Mouse (Mus musculus) liver, embryonic 12.5 days (tissue): ENCODE measurements around the gene Mrpl23. TPM values are rescaled to one million over a fixed set of nuclear protein-coding genes. Genes with fewer than 3 reads are reported as not detected.

Experiments used
- ATAC-seq: fragments of 200-750 bp; cut with Nextera tagmentation; 2 replicates; pipeline ENCODE4 v1.8.0; 2017; ENCODE audit warnings: moderate number of reproducible peaks, mild to moderate bottlenecking, moderate library complexity
- H3K27ac ChIP-seq: fragments of 300-500 bp; sonication (generic); 2 replicates; pipeline ENCODE4 v1.5.1; 2016; ENCODE audit warnings: mild to moderate bottlenecking
- H3K27me3 ChIP-seq: fragments of 300-500 bp; sonication (generic); replicated peaks from 2 replicates; pipeline ENCODE4 v1.6.1; 2016; ENCODE audit warnings: mild to moderate bottlenecking, moderate library complexity
- H3K36me3 ChIP-seq: fragments of 300-500 bp; sonication (generic); 2 replicates; pipeline ENCODE4 v1.6.1; 2016; ENCODE audit warnings: mild to moderate bottlenecking, moderate library complexity
- H3K4me1 ChIP-seq: fragments of 300-500 bp; sonication (generic); 2 replicates; pipeline ENCODE4 v1.6.1; 2016
- H3K4me2 ChIP-seq: fragments of 300-500 bp; sonication (generic); 2 replicates; pipeline ENCODE4 v1.6.1; 2016; ENCODE audit warnings: mild to moderate bottlenecking, moderate library complexity
- H3K4me3 ChIP-seq: fragments of 300-500 bp; sonication (generic); 2 replicates; pipeline ENCODE4 v1.5.1; 2016; ENCODE audit warnings: mild to moderate bottlenecking, moderate library complexity
- H3K9ac ChIP-seq: fragments of 300-500 bp; sonication (generic); 2 replicates; pipeline ENCODE4 v1.6.1; 2016; ENCODE audit warnings: mild to moderate bottlenecking, moderate library complexity
- H3K9me3 ChIP-seq: fragments of 300-500 bp; sonication (generic); replicated peaks from 2 replicates; pipeline ENCODE4 v1.6.1; 2016; ENCODE audit warnings: mild to moderate bottlenecking, moderate library complexity
- WGBS: fragments of 180-500 bp; shearing (Covaris S2); methylation state at CpG from one replicate; pipeline ENCODE4 v1.1.7; 2016; ENCODE audit not compliant: insufficient replicate concordance; 5-methylcytosine and 5-hydroxymethylcytosine counted together
- polyA plus RNA-seq: library from polyadenylated mRNA; unstranded; fragments of >200 nt; fragmentation: Nextera tagmentation; extraction: Ambion mirVana; gene quantifications from 2 replicates; pipeline ENCODE4 v1.2.1, GENCODE M21; 2016

Gene Mrpl23
- polyA plus RNA-seq, 1 experiment from 2014 or later, result 14.4 TPM

DNA sequence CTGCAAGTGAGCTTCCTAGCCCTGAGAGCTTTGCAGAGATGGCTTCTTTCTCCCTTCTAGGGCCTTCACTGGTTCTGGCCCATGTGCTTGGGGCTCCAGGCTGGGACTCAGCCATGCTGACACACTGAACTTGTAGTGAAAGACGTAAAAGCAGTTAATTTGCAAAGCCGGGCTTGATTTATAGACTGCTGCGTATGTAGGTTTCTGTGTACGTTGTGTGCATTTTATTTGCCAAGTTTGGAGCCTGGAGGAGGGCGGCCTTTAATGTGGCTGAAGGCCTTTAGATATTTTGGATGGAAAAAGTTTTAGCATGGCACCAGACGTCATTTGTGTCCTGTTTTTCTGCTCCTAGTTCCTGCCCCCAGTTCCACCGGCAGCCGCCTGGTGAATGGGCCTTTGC, 7.3 kb downstream of the Mrpl23 start:
- Histone ChIP-seq H3K36me3 (peaks cover 55% of the 10 kb centered on the region), H3K27me3 (no peaks in the 10 kb centered on the region), H3K4me3 (no peak overlapping the region), H3K9ac (no peak overlapping the region), H3K9me3 (no peaks in the 10 kb centered on the region), H3K4me1 (peaks cover 70% of the 10 kb centered on the region), H3K27ac (peak overlapping the region; percentile 78), H3K4me2 (no peak overlapping the region)
- 66% methylated on average over 8 of the region's 8 CpGs for WGBS
- no peak for ATAC-seq

DNA sequence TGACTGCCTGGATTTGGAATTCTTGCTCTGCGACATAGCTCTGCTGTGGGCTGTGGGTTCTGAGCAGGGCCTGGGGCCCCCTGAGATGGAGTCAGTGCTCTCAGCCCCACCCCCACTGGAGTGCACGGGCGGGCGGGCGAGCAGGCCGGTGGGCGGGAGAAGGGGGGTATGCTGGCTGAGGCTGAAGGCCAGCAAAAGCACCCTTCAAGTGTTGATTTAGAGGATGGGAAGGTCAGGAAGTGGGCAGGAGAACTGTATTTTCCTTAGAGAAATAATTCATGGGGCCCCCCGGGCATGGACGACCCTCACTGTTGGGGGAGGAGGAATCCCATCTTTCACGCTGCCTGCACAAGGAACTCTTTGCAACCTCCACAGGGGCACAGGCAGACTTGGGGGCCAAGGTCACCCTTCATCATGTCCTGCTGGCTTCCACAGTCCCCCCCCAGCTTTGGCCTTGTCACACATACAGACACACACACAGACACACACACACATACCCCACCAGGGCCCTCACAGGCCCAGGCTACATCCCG, 10.4 kb downstream of the Mrpl23 start:
- WGBS, result 43% methylated on average over 11 of the region's 11 CpGs
- no peaks in the 10 kb centered on the region for H3K27me3 ChIP-seq
- H3K9ac ChIP-seq, result peak overlapping the region; percentile 20; the same call in 1 of the 2 replicates
- H3K9me3 ChIP-seq, result no peaks in the 10 kb centered on the region
- H3K36me3 ChIP-seq, result peaks cover 32% of the 10 kb centered on the region
- H3K4me2 ChIP-seq, result no peak overlapping the region
- H3K4me3 ChIP-seq, result no peak overlapping the region
- no peak for ATAC-seq
- H3K27ac ChIP-seq, result peak overlapping the region; percentile 47; the same call in 1 of the 2 replicates
- peaks cover 58% of the 10 kb centered on the region for H3K4me1 ChIP-seq

DNA sequence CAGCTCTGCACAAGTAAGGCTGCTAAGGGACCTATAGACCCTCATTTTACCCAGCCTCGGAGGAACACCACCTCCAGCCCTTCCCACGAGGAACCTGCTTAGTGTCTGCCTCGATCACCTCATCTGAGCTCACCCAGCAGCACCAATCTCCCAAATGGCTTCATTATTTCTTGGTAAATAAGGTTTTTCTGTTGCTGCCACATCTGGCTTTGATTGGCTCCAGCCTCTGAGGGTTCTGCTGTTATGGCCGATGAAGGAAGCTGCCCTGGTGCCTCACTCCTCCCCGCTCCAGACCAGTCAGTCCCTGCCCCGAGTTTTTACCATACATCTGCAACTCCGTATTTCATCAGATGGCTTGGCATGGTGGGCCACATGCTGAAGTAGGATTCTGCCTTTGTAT, 13.5 kb downstream of the Mrpl23 start:
- no peak overlapping the region for H3K4me2 ChIP-seq
- no peaks in the 10 kb centered on the region for H3K27me3 ChIP-seq
- H3K9ac ChIP-seq, result no peak overlapping the region
- H3K36me3 ChIP-seq, result peaks cover 7% of the 10 kb centered on the region
- peaks cover 31% of the 10 kb centered on the region for H3K4me1 ChIP-seq
- H3K9me3 ChIP-seq, result no peaks in the 10 kb centered on the region
- H3K4me3 ChIP-seq, result no peak overlapping the region
- WGBS, result 73% methylated on average over 7 of the region's 7 CpGs
- no peak overlapping the region for H3K27ac ChIP-seq
- ATAC-seq, result no peak

DNA sequence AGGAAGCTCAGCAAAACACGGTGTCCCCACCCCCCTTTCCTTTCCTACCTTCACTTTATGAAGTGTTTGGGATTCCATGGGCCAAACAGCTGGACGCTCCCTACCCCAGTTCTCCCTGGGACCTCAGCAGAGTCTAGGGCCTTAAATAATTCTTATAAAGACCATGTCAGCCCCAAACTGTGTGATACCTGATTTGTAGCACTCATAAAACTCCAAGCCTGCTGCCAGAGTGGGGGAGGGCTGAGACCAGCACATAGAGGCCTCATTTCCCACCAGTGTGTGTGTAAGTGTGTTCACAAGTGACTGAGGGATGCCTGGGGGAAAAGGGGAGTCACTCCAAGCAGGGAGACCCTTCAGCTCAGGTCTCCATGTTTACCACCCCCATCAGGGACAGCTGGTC, 15.4 kb downstream of the Mrpl23 start:
- WGBS, result 38% methylated on average over 2 of the region's 2 CpGs
- Histone ChIP-seq H3K27ac (no peak overlapping the region; the same call in 1 of the 2 replicates), H3K4me2 (no peak overlapping the region), H3K27me3 (no peaks in the 10 kb centered on the region), H3K9me3 (no peaks in the 10 kb centered on the region), H3K9ac (no peak overlapping the region), H3K4me3 (no peak overlapping the region), H3K4me1 (peaks cover 35% of the 10 kb centered on the region), H3K36me3 (no peaks in the 10 kb centered on the region)
- no peak for ATAC-seq

DNA sequence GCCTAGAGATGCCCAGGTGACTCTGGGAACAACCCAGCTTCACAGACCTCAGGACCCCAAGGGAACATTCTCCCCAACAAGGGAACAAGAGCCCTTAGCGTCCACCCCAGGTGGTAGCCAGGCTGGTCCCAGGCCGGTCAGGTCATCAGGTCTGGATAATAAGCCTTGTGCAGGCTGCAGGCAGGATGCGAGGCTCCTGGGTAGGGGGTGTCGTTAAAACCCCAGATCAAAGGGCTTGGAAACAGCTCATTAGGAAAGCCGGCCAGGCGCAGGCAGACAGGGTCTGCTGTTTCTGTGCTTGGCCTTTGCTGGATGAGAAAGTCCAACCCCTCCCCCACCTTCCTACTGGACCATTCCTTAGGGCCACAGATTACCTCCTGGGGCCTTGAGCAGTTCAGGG, 16.2 kb downstream of the Mrpl23 start:
- Histone ChIP-seq H3K27ac (no peak overlapping the region), H3K9me3 (no peaks in the 10 kb centered on the region), H3K9ac (no peak overlapping the region), H3K36me3 (no peaks in the 10 kb centered on the region), H3K4me2 (no peak overlapping the region), H3K27me3 (no peaks in the 10 kb centered on the region), H3K4me1 (peaks cover 35% of the 10 kb centered on the region), H3K4me3 (no peak overlapping the region)
- 69% methylated on average over 6 of the region's 6 CpGs for WGBS
- ATAC-seq, result no peak

DNA sequence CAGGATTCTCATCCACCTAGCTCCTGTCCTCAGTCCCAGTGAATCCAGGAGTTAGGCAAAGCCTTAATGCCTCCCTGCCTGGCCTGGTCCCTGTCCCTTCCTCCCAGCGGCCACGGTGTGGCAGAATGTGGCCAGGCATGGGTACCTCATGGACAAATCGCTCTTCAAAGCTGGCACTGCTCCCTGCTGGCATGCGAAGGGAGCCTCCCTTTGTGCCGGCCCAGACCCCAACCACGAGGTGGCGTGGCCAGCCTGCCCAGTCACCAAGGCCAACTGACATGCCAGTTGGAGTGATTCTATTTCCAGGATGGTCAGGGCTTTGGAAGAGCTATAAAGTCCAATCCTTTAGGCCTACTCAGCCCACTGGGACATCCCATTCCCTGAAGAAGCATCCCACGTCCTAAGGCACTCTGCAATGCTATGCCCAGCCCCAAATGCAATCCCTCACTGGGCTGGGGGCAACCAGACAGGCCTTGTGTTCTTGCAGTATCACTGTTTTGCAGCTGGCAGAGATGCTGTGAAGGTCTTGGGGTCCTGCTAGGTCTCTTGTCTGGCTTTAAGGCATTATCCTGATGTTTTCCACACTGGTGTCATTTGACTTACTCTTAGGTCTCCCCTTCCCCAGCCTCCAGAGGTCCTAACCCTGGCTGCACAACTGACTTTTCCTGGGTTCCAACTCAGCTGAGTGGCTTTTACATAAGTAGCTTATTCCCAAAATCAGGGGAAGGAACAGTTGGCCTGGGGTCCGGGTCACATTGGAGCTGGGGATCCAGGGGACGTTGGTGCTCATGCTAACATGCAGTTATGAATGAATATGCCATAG, 17.7 kb downstream of the Mrpl23 start:
- no peaks in the 10 kb centered on the region for H3K9me3 ChIP-seq
- no peak overlapping the region for H3K4me2 ChIP-seq
- no peak overlapping the region for H3K4me3 ChIP-seq
- no peak overlapping the region for H3K9ac ChIP-seq
- no peak for ATAC-seq
- WGBS, result 74% methylated on average over 10 of the region's 10 CpGs
- no peaks in the 10 kb centered on the region for H3K36me3 ChIP-seq
- 0 out of 2 replicates have a peak overlapping the region, but pooled peaks have one; percentile 18 for H3K27ac ChIP-seq
- H3K27me3 ChIP-seq, result no peaks in the 10 kb centered on the region
- peaks cover 45% of the 10 kb centered on the region for H3K4me1 ChIP-seq

DNA sequence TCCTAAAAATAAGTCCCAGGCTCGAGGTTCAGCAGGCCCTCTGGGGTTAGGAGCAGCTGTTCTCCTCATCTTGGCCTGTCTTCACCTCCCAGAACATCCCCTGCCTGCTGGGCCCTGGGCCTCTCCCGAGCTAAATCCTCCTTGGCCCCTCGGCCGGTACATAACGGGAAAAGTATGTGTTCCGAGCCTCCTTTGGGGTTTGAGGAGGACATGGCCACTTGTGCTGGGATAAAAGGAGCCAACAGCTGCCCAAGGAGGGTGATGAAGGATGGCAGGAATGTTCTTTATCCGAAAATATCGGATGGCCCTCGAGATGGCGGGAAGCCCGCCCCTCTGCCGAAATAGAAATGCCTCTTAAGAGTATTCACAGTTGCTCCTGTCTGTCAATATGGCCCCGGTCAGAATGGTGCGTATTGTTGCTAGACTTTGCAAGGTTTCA, 18.5 kb downstream of the Mrpl23 start:
- no peak overlapping the region for H3K4me3 ChIP-seq
- H3K27ac ChIP-seq, result no peak overlapping the region
- H3K27me3 ChIP-seq, result no peaks in the 10 kb centered on the region
- no peak overlapping the region for H3K9ac ChIP-seq
- WGBS, result 78% methylated on average over 14 of the region's 14 CpGs
- H3K36me3 ChIP-seq, result no peaks in the 10 kb centered on the region
- peaks cover 51% of the 10 kb centered on the region for H3K4me1 ChIP-seq
- no peaks in the 10 kb centered on the region for H3K9me3 ChIP-seq
- H3K4me2 ChIP-seq, result no peak overlapping the region
- no peak for ATAC-seq

DNA sequence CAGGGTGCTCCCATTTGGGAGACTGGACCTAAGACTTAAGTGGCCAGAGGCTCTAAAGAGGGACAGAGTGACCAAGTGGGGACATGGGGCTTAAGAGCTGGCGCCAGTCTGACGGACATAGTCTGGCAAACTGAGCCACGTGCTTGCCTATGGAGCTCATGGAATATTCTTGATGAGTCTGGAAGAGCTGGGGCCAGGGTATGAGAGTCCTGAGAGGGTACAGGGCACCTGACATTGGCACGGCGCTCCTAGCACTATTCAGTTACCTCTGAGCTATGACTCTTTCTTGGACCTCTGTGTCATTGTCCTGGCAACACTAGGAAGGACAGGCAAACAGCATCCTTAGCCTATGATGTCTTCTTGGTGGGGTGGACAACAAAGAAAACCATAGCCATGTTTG, 19.2 kb downstream of the Mrpl23 start:
- Histone ChIP-seq H3K9me3 (no peaks in the 10 kb centered on the region), H3K9ac (no peak overlapping the region), H3K4me3 (no peak overlapping the region), H3K4me1 (peaks cover 57% of the 10 kb centered on the region), H3K27me3 (no peaks in the 10 kb centered on the region), H3K36me3 (no peaks in the 10 kb centered on the region), H3K27ac (no peak overlapping the region), H3K4me2 (no peak overlapping the region)
- ATAC-seq, result no peak
- WGBS, result 82% methylated on average over 5 of the region's 5 CpGs

DNA sequence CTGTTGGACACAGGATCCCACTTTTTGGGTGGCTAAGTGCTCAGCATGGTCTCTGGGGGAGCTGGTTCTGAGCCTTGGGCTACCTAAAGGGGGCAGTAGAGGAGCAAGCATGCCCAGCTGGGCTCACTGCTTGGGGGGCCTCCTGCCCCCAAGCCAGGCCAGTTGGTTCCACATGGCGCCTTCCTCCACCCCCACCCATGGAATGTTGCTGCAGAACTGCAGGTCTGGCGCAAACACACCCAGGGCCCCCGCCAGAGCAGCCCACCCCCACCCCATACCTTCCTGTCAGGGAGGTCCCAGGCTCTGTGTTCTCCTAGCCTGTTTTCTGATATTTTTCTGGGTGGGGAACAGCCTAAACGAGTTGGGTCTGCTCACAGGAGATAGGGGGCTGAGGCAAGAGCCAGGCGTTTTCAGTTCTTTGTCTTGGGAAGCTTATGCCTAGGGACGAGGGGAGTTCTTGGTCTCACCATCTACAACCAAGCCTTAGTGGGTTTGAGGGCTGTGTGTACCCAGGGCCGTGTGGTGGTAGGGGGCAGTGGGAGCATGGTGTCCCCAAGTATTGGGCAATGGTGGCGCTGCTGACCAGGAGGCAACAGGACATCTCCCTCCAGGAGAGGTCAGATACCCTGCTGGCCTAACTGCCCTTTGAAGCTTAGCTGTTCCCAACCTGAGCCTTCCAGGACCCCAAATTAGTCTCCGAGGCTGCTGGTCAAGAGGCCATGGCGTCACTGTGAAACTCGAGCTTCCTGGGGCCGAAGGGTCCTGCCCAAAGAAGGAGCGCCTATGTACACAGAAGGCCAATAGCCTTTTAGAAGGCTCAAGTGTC, 20.3 kb downstream of the Mrpl23 start:
- Histone ChIP-seq H3K9ac (peak overlapping the region; percentile 29), H3K4me1 (peaks cover 63% of the 10 kb centered on the region), H3K9me3 (no peaks in the 10 kb centered on the region), H3K4me3 (no peak overlapping the region), H3K4me2 (peak overlapping the region; percentile 40), H3K27me3 (no peaks in the 10 kb centered on the region), H3K27ac (peak overlapping the region; percentile 68), H3K36me3 (no peaks in the 10 kb centered on the region)
- peak; percentile 76 for ATAC-seq
- WGBS, result 38% methylated on average over 13 of the region's 13 CpGs

DNA sequence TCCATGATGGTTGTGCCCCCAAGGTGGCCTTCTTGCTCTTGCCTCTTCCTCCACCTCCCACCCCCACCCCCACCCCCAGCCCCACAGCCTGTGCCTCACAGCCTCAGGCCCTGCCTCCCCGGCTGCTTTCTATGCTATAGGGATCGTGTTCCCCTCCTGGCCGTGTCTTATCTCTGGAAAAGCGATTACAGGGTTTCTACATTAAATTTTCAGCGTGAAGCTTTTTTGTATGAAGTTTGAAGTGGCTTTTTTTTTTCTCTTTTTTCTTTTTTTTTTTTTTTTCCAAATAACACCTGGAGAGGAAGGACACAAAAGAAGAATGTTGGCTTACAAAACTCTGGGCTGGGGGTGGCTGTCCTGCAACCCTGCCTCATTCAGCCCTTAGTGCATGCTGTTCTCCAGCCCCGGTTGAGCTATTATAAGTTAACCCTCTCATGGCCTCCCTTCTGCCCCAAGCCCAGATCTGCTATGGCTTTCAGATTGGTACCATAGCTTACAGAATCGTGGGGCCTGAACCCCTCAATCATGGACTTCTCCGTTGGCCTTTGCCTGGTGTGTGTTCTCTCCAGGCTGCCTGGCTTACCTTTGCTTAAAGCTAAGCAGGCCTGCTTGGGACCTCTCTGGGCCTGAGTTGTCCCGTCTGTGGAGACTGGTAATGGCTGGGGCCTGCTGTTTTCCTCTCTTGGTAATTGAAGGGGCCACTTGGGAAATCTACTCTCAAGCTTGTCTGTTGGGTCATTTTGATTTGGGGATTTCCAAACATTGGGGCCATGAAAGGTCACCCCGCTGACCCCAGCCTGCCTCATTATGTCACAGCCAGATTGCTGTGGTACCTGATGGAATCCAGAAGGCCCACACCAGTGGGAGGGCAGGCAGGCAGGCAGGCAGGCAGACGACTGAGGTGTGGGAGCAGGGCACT, 21.2 kb downstream of the Mrpl23 start:
- no peaks in the 10 kb centered on the region for H3K27me3 ChIP-seq
- ATAC-seq, result no peak
- H3K4me1 ChIP-seq, result peaks cover 67% of the 10 kb centered on the region
- H3K4me3 ChIP-seq, result no peak overlapping the region
- peak overlapping the region; percentile 29; the same call in 1 of the 2 replicates for H3K9ac ChIP-seq
- H3K4me2 ChIP-seq, result peak overlapping the region; percentile 40; the same call in 1 of the 2 replicates
- no peaks in the 10 kb centered on the region for H3K36me3 ChIP-seq
- no peaks in the 10 kb centered on the region for H3K9me3 ChIP-seq
- H3K27ac ChIP-seq, result peak overlapping the region; percentile 76
- 35% methylated on average over 11 of the region's 11 CpGs for WGBS

DNA sequence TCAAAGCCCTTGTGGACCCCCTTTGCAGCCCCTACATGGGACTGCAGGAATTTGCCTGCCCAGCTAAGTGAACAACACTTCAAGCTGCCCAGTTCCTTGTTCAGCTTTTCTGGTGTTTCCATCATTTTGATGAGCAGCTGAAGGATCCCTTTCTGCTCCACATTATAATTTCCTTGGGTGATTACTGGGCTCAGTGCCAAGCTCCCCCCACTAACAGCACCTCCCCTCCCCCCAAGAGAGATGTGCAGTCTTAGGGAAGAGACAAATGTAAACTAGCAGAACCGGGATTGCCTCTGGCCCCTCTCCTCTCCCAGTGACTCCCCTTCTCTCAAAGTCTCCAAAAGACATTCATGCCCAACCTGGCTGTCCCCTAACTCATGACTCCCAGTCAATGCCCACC, 22.1 kb downstream of the Mrpl23 start:
- H3K4me3 ChIP-seq, result no peak overlapping the region
- no peak for ATAC-seq
- no peaks in the 10 kb centered on the region for H3K9me3 ChIP-seq
- H3K4me2 ChIP-seq, result no peak overlapping the region
- H3K4me1 ChIP-seq, result peaks cover 69% of the 10 kb centered on the region
- H3K9ac ChIP-seq, result no peak overlapping the region
- WGBS, result 47% methylated on average over 1 of the region's 1 CpGs
- H3K27me3 ChIP-seq, result no peaks in the 10 kb centered on the region
- H3K27ac ChIP-seq, result peak overlapping the region; percentile 76
- H3K36me3 ChIP-seq, result no peaks in the 10 kb centered on the region
